Mouse (Mus musculus): ENCODE data around the gene Cenpk.

DNA sequence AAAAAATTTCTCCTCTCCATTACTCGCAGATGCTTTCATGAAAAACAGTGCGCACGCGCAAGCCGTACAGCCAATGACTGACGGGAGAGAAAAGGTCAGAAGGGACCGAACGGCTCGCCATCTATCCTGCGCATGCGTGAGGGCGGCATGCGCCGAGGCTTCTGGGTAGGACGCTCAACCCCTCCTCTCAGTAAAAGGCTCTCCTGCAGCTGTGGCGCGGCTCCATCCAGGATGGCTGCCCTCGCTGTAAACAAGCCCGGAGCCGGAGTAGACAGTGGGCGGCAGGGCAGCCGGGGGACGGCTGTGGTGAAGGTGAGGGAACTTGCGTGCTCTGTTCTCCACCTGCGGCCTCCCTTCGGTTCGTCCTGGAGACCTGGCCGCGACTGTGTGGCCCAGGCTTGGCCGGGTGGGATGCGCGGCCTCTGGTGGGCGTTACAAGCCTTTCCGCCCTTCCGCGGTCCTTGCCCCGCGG, 49.7 kb upstream of the Cenpk start, which contains the start of gene Trim23:
- TF ChIP-seq CTCF (IDR thresholded peaks at IDR 0.05; ENCODE audit: low read depth): peak; percentile 32
- no peak for TF ChIP-seq EP300 (IDR thresholded peaks at IDR 0.05; ENCODE audit: low read depth)

All from heart, postnatal 0 days (tissue).